Mouse (Mus musculus) kidney, adult 9 months (tissue): ENCODE results near the gene Nexn.

ENCODE experiments used
- DNase-seq: peaks from one replicate; pipeline ENCODE4 v3.0.0; 2022

The Nexn gene

GRCm38 (mm10) chr3:152193177-152193576 lies 73.0 kb downstream of the Nexn start:
- DNase-seq = no peak

- DNase-seq = peak; percentile 87
These were observed 73.8 kb downstream of the Nexn start for GRCm38 (mm10) chr3:152192238-152192931.

DNA sequence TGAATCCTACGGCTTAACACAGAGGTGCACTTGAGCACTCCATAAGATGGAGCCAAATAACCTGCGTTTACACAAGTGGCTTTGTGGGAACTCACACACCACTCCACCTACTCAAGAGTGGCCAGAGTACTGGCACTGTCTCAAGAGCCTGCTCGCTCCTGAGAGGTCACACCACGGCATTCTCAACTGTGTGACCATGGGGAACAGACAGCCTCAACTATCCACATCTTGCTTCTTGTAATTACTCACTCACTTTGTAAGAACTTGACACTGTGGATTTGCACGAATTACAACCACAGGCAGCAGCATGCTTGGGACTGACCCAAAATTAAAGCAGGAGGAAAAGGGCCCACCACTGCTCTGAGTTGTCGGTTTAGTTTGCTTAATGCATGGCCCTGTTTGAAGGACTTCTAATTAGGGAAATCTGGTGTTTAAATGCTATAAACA lies 74.3 kb downstream of the Nexn start:
- DNase-seq = peak; percentile 64

DNA sequence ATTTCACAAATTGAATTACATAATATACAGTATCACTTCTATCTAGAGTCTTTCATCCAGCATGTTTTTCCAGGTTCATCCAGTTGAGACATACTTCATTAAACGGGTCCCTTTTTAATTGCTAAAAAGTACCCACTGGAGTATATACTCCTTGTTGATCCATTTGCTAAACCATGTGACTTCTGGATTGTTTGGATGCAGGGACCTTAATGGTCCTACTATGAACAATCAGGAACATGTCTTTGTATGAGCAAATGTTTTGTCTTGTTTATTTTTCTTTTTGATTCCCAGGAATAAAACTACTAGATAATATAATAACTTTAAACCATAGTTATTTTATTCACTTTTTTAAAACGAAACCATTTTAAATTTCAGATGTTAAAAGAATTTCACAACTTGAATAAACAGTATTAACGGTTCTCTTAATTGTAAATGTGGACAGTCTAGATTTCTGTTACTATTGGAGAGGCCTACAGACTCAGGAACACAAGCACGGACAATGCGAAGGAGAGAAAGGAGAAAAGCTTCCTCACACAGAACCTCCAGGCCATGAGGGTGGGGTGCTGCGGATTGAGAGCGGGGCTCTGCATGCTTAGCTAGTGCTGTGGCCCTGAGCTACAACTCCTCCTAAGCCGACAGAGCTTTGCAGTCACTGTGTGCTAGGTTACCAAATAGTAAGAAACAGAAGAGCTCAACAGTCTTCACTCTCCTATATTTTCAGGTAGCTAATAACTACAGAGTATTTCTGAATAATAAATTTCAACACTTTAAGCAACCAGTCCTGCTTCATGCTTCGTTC lies 75.3 kb downstream of the Nexn start:
- DNase-seq = no peak

GRCm38 (mm10) chr3:152189306-152189705 lies 76.8 kb downstream of the Nexn start:
- peak; percentile 37 for DNase-seq
